Mouse (Mus musculus) forebrain, embryonic 14.5 days (tissue): ENCODE results near the gene Cdc20b. TPM values are rescaled to one million over a fixed set of nuclear protein-coding genes. Genes with fewer than 3 reads are reported as not detected.
A peak's percentile ranks its signal among the peaks of the same experiment; 100 is the strongest.

Experiments used
- ATAC-seq: fragments of 200-750 bp; cut with Nextera tagmentation; 2 replicates; pipeline ENCODE4 v1.8.0; 2017; ENCODE audit warnings: mild to moderate bottlenecking, moderate library complexity
- DNase-seq: peaks from one replicate; pipeline ENCODE4 v3.0.0-alpha.2; 2015; ENCODE audit warnings: low spot score
- H3K27ac ChIP-seq: fragments of 300-500 bp; sonication (generic); 2 replicates; pipeline ENCODE4 v1.5.1; 2014; ENCODE audit warnings: low read depth, mild to moderate bottlenecking, control low read depth, low read length, moderate library complexity
- H3K27me3 ChIP-seq: fragments of 300-500 bp; sonication (generic); replicated peaks from 2 replicates; pipeline ENCODE4 v1.6.1; 2014; ENCODE audit warnings: low read length, control low read depth, mixed read lengths; ENCODE audit not compliant: control insufficient read depth, insufficient read depth
- H3K36me3 ChIP-seq: fragments of 300-500 bp; sonication (generic); 2 replicates; pipeline ENCODE4 v1.6.1; 2014; ENCODE audit warnings: low read length, control low read depth; ENCODE audit not compliant: control insufficient read depth, insufficient read depth
- H3K4me1 ChIP-seq: fragments of 300-500 bp; sonication (generic); 2 replicates; pipeline ENCODE4 v1.6.1; 2014; ENCODE audit warnings: antibody characterized with exemption, low read length, control low read depth; ENCODE audit not compliant: control insufficient read depth, insufficient read depth
- H3K4me2 ChIP-seq: fragments of 300-500 bp; sonication (generic); 2 replicates; pipeline ENCODE4 v1.6.1; 2014; ENCODE audit warnings: mild to moderate bottlenecking, control low read depth, low read length
- H3K4me3 ChIP-seq: fragments of 300-500 bp; sonication (generic); 2 replicates; pipeline ENCODE4 v1.5.1; 2014; ENCODE audit warnings: low read depth, low read length, control low read depth
- H3K9ac ChIP-seq: fragments of 300-500 bp; sonication (generic); 2 replicates; pipeline ENCODE4 v1.6.1; 2014; ENCODE audit warnings: mild to moderate bottlenecking, low read length, control low read depth, moderate library complexity
- H3K9me3 ChIP-seq: fragments of 300-500 bp; sonication (generic); replicated peaks from 2 replicates; pipeline ENCODE4 v1.6.1; 2016; ENCODE audit warnings: low read length, control low read depth, mixed read lengths; ENCODE audit not compliant: control insufficient read depth
- WGBS: fragments of 180-500 bp; shearing (Covaris S2); extraction: QIAGEN DNeasy Blood & Tissue Kit; methylation state at CpG from one replicate; pipeline ENCODE4 v1.1.7; 2014; 5-methylcytosine and 5-hydroxymethylcytosine counted together
- polyA plus RNA-seq: library from polyadenylated mRNA; unstranded; fragments of >200 nt; fragmentation: Nextera tagmentation; extraction: Ambion mirVana; gene quantifications from 2 replicates; pipeline ENCODE4 v1.2.1, GENCODE M21; 2014

The Cdc20b gene
- polyA plus RNA-seq, 1 experiment from 2014 or later: 0.71 TPM

DNA sequence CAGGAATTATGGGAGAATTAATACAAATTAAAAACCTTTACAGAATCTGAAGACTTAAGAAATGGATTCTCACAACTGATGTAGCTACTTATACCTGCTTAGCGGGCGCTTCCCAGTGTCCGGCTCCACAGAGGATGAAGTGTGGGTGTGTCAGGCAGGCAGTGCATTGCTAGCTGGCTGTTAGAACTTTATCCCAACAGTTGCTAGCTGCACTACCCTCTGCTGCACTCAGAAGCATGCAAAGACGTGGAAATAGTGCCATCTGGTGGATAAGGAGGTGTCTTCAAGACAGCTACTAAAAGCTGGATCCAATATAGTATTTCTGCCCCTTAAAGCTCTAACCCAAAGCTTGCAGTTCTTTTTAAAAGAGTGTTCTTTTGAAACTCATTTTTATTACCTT, 941 bp downstream of the Cdc20b start:
- 1% methylated on average over 4 of the region's 4 CpGs for WGBS
- H3K4me1 ChIP-seq: peaks cover 14% of the 10 kb centered on the region; the same call in 1 of the 2 replicates
- no peak overlapping the region for H3K9ac ChIP-seq
- ATAC-seq (peak; percentile 79), DNase-seq (peak; percentile 98)
- H3K4me3 ChIP-seq: peak overlapping the region; percentile 38
- H3K9me3 ChIP-seq: no peaks in the 10 kb centered on the region
- peaks cover 26% of the 10 kb centered on the region for H3K27me3 ChIP-seq
- H3K4me2 ChIP-seq: peak overlapping the region; percentile 88
- no peaks in the 10 kb centered on the region for H3K36me3 ChIP-seq
- H3K27ac ChIP-seq: no peak overlapping the region

DNA sequence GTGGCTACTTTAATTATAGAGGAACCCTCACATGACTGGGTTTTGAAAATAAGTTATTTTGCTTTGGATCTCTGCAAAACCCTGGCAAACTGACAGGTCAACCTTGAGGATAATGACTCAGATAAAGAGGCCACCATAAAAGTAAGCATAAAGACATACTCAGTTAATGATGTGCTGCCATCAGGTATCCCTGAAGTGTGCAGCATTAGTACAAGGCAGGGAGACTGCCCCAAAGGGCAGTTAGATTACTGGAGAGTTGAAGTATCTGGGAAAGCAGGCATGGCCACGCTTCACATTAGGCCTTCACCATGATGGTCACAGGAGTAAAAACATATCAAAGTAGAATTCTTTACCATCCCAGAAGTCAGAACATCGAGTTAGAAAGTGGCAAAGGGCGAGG, 10.0 kb downstream of the Cdc20b start:
- Histone ChIP-seq H3K9me3 (no peaks in the 10 kb centered on the region), H3K4me3 (peak overlapping the region; percentile 41; the same call in 1 of the 2 replicates), H3K27me3 (no peaks in the 10 kb centered on the region), H3K9ac (no peak overlapping the region), H3K4me2 (peak overlapping the region; percentile 64), H3K4me1 (no peaks in the 10 kb centered on the region), H3K27ac (no peak overlapping the region), H3K36me3 (no peaks in the 10 kb centered on the region)
- DNase-seq: no peak
- WGBS: 75% methylated on average over 3 of the region's 3 CpGs
- ATAC-seq: no peak

DNA sequence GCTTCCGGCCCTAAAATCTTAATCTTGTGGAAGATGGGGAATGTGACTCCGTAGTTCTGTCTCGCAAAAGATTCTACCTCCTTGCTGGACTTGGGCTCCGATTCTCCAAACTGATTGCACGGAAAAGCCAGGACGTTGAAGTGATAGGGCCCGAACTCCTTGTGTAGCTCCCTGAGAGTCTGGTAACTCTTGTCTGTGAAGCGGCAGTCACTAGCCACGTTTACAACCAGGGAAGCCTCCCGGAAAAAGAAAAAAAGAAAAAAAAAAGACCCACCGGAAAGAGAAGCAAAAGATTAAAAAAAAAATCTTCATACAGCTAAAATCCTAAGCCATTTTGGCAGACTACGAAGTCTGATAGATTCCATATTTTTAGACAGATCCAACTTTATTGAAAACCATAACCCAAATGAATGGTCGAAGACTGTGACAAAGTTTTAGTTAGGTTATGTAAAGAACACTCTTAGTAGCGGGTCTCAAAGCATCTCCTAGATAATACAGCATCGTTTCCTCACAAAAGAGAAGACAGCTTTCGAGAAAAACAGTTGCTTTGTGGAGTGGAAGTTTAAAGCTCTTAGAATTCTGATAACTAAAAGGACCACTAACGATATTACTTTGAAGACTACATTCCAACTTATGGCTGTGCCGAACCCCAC, 10.7 kb downstream of the Cdc20b start:
- Histone ChIP-seq H3K4me3 (peak overlapping the region; percentile 41), H3K4me1 (no peaks in the 10 kb centered on the region), H3K9me3 (no peaks in the 10 kb centered on the region), H3K4me2 (peak overlapping the region; percentile 64), H3K27ac (no peak overlapping the region), H3K27me3 (no peaks in the 10 kb centered on the region), H3K9ac (peak overlapping the region; percentile 56; the same call in 1 of the 2 replicates), H3K36me3 (no peaks in the 10 kb centered on the region)
- ATAC-seq: no peak
- 20% methylated on average over 18 of the region's 18 CpGs for WGBS
- no peak for DNase-seq

DNA sequence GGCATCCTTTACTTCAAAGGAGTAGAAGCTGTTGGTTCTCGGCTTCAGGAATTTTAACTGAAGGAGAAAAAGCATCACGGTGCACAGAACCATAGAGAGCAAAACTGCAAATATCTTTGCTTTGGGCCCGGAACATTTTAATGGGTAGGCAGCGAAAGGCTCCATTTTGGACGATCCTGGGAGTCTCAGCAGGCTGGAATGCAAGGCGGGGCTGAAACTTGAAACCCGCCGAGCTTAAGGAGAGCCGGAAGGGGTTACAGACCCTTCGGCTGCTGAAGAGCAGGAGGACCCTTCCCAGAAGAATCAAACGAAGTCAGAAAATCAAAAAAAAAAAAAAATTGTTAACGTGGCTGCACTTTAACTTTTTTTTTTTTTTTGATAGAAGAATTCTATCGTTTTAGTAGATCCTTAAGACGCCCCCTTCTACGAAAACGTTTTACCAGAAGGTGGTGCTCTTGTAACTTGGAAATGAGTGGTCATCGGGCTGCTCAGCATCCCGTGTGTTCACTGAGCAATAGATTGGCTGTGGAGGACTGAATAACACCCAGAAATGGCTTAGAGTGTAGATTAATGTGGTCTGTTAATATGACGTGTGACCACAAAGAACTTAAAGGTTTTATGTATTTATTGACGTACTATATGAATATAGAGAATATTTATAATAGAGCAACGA, 11.4 kb downstream of the Cdc20b start, which contains the start of gene Gpx8:
TSS of gene Gpx8 (minus strand) at position 200 of the 673 bp plus-strand sequence.
- ATAC-seq: peak; percentile 89
- H3K4me3 ChIP-seq: peak within 1 kb of the TSS; percentile 41
- H3K9ac ChIP-seq: peak within 1 kb of the TSS; percentile 56
- no peaks in the 10 kb centered on the region for H3K9me3 ChIP-seq
- DNase-seq: peak; percentile 83
- no peaks in the 10 kb centered on the region for H3K36me3 ChIP-seq
- no peaks in the 10 kb centered on the region for H3K4me1 ChIP-seq
- H3K27ac ChIP-seq: no peak within 1 kb of the TSS
- H3K27me3 ChIP-seq: no peaks in the 10 kb centered on the region
- H3K4me2 ChIP-seq: peak within 1 kb of the TSS; percentile 64
- WGBS: 5% methylated on average over 21 of the region's 21 CpGs

DNA sequence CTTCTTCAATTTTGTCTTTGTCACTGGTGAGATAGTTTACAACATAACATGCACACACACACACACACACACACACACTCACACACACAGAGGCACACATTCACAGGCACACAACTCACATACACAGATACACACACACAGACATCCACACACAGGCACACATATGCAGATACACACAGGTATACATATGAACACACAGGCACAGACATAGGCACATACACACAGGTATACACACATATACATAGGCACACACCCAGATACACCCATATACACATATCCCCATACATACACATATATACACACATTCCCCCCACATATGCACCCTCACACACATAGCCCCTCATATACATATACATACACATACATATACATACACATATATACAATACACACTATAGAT, 12.1 kb downstream of the Cdc20b start:
- ATAC-seq: peak; percentile 47
- no peak overlapping the region for H3K4me3 ChIP-seq
- no peak overlapping the region; the same call in 1 of the 2 replicates for H3K4me2 ChIP-seq
- H3K4me1 ChIP-seq: no peaks in the 10 kb centered on the region
- H3K27me3 ChIP-seq: no peaks in the 10 kb centered on the region
- H3K9me3 ChIP-seq: no peaks in the 10 kb centered on the region
- no peaks in the 10 kb centered on the region for H3K36me3 ChIP-seq
- DNase-seq: no peak
- H3K9ac ChIP-seq: no peak overlapping the region
- no peak overlapping the region for H3K27ac ChIP-seq

DNA sequence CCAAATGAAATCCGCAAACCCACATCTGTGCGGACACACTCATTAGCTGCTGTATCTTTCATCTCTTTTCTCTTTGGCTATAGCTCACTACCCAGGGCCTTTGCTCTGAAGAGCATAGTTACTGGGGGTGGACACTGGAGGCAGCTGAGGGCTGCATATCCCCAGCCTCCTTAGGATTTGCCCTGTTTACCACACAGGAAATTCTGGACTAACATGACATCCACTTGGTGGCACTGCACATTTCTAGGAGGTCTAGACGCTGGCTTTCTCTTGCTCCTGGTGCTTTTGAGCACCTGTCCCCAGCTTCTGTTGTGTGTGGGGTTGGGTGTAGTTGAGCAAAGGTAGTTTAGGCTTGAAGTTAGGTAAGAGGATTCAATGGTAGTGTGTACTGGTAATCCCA, 12.7 kb downstream of the Cdc20b start:
- no peak overlapping the region for H3K27ac ChIP-seq
- no peak overlapping the region for H3K4me3 ChIP-seq
- WGBS: 77% methylated on average over 3 of the region's 3 CpGs
- H3K4me2 ChIP-seq: no peak overlapping the region
- H3K9ac ChIP-seq: no peak overlapping the region
- ATAC-seq (no peak), DNase-seq (no peak)
- H3K36me3 ChIP-seq: no peaks in the 10 kb centered on the region
- H3K4me1 ChIP-seq: no peaks in the 10 kb centered on the region
- no peaks in the 10 kb centered on the region for H3K27me3 ChIP-seq
- H3K9me3 ChIP-seq: no peaks in the 10 kb centered on the region

DNA sequence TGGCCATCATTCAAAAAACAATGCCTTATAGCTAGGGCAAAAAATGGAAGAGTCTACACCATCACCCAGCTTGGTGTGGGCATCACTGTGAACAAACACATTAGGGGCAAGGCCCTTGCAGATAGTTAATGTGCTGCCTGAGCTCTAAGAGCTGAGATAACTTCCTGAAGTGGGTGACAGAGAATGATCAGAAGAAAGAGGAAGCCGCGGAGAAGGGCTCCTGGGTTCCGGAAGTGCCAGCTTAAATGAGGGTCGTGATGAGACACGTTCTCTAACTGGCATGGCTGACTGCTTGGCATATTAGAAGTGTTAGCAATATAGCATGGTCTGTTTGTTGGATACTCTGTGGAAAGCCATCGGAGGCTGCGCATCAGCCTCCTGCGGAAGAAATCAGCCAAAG, 19.3 kb downstream of the Cdc20b start:
- H3K9me3 ChIP-seq: no peaks in the 10 kb centered on the region
- no peaks in the 10 kb centered on the region for H3K4me1 ChIP-seq
- no peak overlapping the region for H3K4me3 ChIP-seq
- ATAC-seq (no peak), DNase-seq (no peak)
- no peaks in the 10 kb centered on the region for H3K36me3 ChIP-seq
- H3K27me3 ChIP-seq: no peaks in the 10 kb centered on the region
- H3K9ac ChIP-seq: no peak overlapping the region
- H3K27ac ChIP-seq: no peak overlapping the region
- no peak overlapping the region for H3K4me2 ChIP-seq
- 91% methylated on average over 8 of the region's 8 CpGs for WGBS

DNA sequence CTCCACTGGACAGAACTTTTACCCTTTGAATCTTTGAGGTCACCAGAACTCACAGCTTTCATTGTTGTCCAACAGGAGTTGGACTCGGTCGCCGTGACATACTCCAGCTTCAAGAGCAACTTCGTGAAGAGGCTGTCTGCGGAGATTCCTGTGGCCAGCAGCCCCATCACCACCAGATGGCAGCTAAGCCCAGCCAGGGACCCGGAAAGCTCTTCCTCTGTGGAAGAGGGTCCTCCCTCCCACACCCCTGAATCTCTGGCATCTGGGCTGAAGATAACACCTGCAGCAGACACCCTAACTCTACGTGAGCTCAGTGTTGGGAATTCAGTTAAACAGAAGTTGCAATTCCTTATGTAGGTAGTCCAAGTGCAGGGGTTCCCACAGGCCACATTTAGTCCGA, 20.9 kb downstream of the Cdc20b start:
- 54% methylated on average over 8 of the region's 8 CpGs for WGBS
- H3K9me3 ChIP-seq: no peaks in the 10 kb centered on the region
- no peak overlapping the region for H3K4me3 ChIP-seq
- H3K4me2 ChIP-seq: no peak overlapping the region
- no peak for DNase-seq
- H3K4me1 ChIP-seq: no peaks in the 10 kb centered on the region
- H3K36me3 ChIP-seq: no peaks in the 10 kb centered on the region
- ATAC-seq: no peak
- no peak overlapping the region for H3K27ac ChIP-seq
- no peaks in the 10 kb centered on the region for H3K27me3 ChIP-seq
- no peak overlapping the region for H3K9ac ChIP-seq

DNA sequence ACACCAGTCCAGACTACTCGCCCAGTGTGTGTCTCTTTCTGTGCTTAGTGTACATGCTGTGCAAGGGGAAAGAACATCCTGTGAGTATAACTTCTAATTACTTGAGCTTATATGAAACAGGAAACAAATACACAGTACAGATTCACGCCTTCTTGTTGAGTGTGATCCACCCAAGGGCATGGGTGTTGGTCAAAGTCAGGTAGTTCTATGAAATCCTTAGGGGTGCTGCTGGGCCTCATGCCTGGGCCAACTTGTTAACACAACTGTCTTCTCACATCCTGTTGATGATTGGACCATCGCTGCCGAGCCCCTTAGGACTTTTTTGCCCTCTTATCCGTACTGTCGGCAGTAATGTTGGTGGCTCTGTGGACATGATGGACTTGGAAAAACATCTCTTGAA, 26.8 kb downstream of the Cdc20b start:
- no peaks in the 10 kb centered on the region for H3K36me3 ChIP-seq
- no peak overlapping the region for H3K27ac ChIP-seq
- DNase-seq (no peak), ATAC-seq (no peak)
- H3K4me2 ChIP-seq: no peak overlapping the region
- H3K9ac ChIP-seq: no peak overlapping the region
- H3K4me3 ChIP-seq: no peak overlapping the region
- no peaks in the 10 kb centered on the region for H3K27me3 ChIP-seq
- 95% methylated on average over 6 of the region's 6 CpGs for WGBS
- no peaks in the 10 kb centered on the region for H3K4me1 ChIP-seq
- no peaks in the 10 kb centered on the region for H3K9me3 ChIP-seq
